Mouse (Mus musculus) intestine, postnatal 0 days (tissue): Measurements from ENCODE around the gene Rhox3a. TPM values are rescaled to one million over a fixed set of nuclear protein-coding genes. Genes with fewer than 3 reads are reported as not detected.
"Not testable (repeated sequence)": the region's sequence is repeated elsewhere in the genome, so short reads cannot be mapped to it uniquely, and the experiment has no call there.

Experiments used
- ATAC-seq: fragments of 200-750 bp; cut with Nextera tagmentation; 2 replicates; pipeline ENCODE4 v1.8.0; 2017; ENCODE audit warnings: mild to moderate bottlenecking, moderate TSS enrichment, moderate library complexity
- H3K27ac ChIP-seq: fragments of 300-500 bp; sonication (generic); 2 replicates; pipeline ENCODE4 v1.5.1; 2014; ENCODE audit warnings: mild to moderate bottlenecking, low read depth, low read length, moderate library complexity
- H3K27me3 ChIP-seq: fragments of 300-500 bp; sonication (generic); replicated peaks from 2 replicates; pipeline ENCODE4 v1.6.1; 2014; ENCODE audit warnings: low read length, mixed read lengths; ENCODE audit not compliant: control insufficient read depth, insufficient read depth
- H3K36me3 ChIP-seq: fragments of 300-500 bp; sonication (generic); 2 replicates; pipeline ENCODE4 v1.6.1; 2014; ENCODE audit warnings: mild to moderate bottlenecking, moderate library complexity; ENCODE audit not compliant: control insufficient read depth, insufficient read depth
- H3K4me1 ChIP-seq: fragments of 300-500 bp; sonication (generic); replicated peaks from 2 replicates; pipeline ENCODE4 v1.6.1; 2014; ENCODE audit warnings: antibody characterized with exemption, low read length, mixed read lengths; ENCODE audit not compliant: control insufficient read depth, insufficient read depth
- H3K4me2 ChIP-seq: fragments of 300-500 bp; sonication (generic); replicated peaks from 2 replicates; pipeline ENCODE4 v1.6.1; 2014; ENCODE audit warnings: low read depth, mild to moderate bottlenecking, moderate library complexity
- H3K4me3 ChIP-seq: fragments of 300-500 bp; sonication (generic); 2 replicates; pipeline ENCODE4 v1.5.1; 2014; ENCODE audit warnings: low read depth, low read length
- H3K9ac ChIP-seq: fragments of 300-500 bp; sonication (generic); 2 replicates; pipeline ENCODE4 v1.6.1; 2014; ENCODE audit warnings: mild to moderate bottlenecking, low read depth, low read length
- H3K9me3 ChIP-seq: fragments of 300-500 bp; sonication (generic); 2 replicates; pipeline ENCODE4 v1.6.1; 2016; ENCODE audit warnings: mixed run types; ENCODE audit not compliant: control insufficient read depth
- CTCF ChIP-seq: sonication (generic); IDR thresholded peaks from 2 replicates; pipeline ENCODE4 v1.5.1; 2016; ENCODE audit warnings: low read depth, mild to moderate bottlenecking, control low read depth, antibody characterized with exemption, moderate library complexity
- WGBS: fragments of 180-500 bp; shearing (Covaris S2); extraction: QIAGEN DNeasy Blood & Tissue Kit; methylation state at CpG from one replicate; pipeline ENCODE4 v1.1.7; 2014; 5-methylcytosine and 5-hydroxymethylcytosine counted together
- polyA plus RNA-seq: library from polyadenylated mRNA; unstranded; fragments of >200 nt; fragmentation: Nextera tagmentation; extraction: Ambion mirVana; gene quantifications from 2 replicates; pipeline ENCODE4 v1.2.1, GENCODE M21; 2015

Gene Rhox3a
- not detected in 2 replicates for polyA plus RNA-seq

GRCm38 (mm10) chrX:37249619-37250018, at the start of gene Rhox3a:
Gene Rhox3a, plus strand, starts transcription at chrX:37249919.
- ATAC-seq, H3K27me3 ChIP-seq, H3K9ac ChIP-seq, H3K4me3 ChIP-seq, H3K4me2 ChIP-seq, H3K27ac ChIP-seq, H3K4me1 ChIP-seq, H3K36me3 ChIP-seq, H3K9me3 ChIP-seq: not testable (repeated sequence)
- 63% methylated on average over 1 of the region's 3 CpGs for WGBS

GRCm38 (mm10) chrX:37210941-37211340, 38.8 kb upstream of the Rhox3a start, which contains the start of gene Gm9:
Gene Gm9, minus strand, starts transcription at chrX:37211041.
- H3K4me2 ChIP-seq = no peak within 1 kb of the TSS
- 84% methylated on average over 10 of the region's 10 CpGs for WGBS
- TF ChIP-seq CTCF = no peak

GRCm38 (mm10) chrX:37222158-37222557, 27.6 kb upstream of the Rhox3a start, which contains the start of gene Rhox1:
Gene Rhox1, minus strand, starts transcription at chrX:37222258.
- H3K4me2 ChIP-seq, H3K4me3 ChIP-seq, H3K4me1 ChIP-seq, H3K9ac ChIP-seq, H3K27ac ChIP-seq, H3K36me3 ChIP-seq, H3K9me3 ChIP-seq, ATAC-seq, H3K27me3 ChIP-seq: not testable (repeated sequence)
- WGBS = 75% methylated on average over 1 of the region's 1 CpGs

More at GRCm38 (mm10) chrX:37210941-37211340, 38.8 kb upstream of the Rhox3a start, which contains the start of gene Gm9:
- Histone ChIP-seq H3K27ac (no peak within 1 kb of the TSS), H3K9ac (no peak within 1 kb of the TSS), H3K4me3 (no peak within 1 kb of the TSS), H3K4me1 (no peaks in the 10 kb centered on the region), H3K36me3 (no peaks in the 10 kb centered on the region), H3K9me3 (no peaks in the 10 kb centered on the region), H3K27me3 (no peaks in the 10 kb centered on the region)
- no peak for ATAC-seq

GRCm38 (mm10) chrX:37244676-37245075, 5.0 kb upstream of the Rhox3a start, which contains the start of gene Rhox2a:
Gene Rhox2a, plus strand, starts transcription at chrX:37244976.
- not testable (repeated sequence) for H3K27me3 ChIP-seq, ATAC-seq, H3K36me3 ChIP-seq, H3K4me1 ChIP-seq, H3K4me2 ChIP-seq, H3K4me3 ChIP-seq, H3K9ac ChIP-seq, H3K9me3 ChIP-seq, H3K27ac ChIP-seq
- no CpG with 5 or more reads among the region's 9 CpGs for WGBS

GRCm38 (mm10) chrX:37265038-37265437, 15.3 kb downstream of the Rhox3a start, which contains the start of gene Rhox4a:
Gene Rhox4a, plus strand, starts transcription at chrX:37265338.
- not testable (repeated sequence) for H3K27ac ChIP-seq, H3K36me3 ChIP-seq, H3K4me1 ChIP-seq, H3K9me3 ChIP-seq, H3K4me2 ChIP-seq, H3K9ac ChIP-seq, H3K4me3 ChIP-seq, ATAC-seq, H3K27me3 ChIP-seq
- 93% methylated on average over 10 of the region's 19 CpGs for whole genome bisulfite sequencing

Other genes starting within 250 kb of the Rhox3a start
- not detected in 2 replicates for gene Sowahd, start 201.1 kb upstream of the Rhox3a start, polyA plus RNA-seq
- 425 and 450 TPM in 2 replicates for gene Rpl39, start 164.5 kb upstream of the Rhox3a start, polyA plus RNA-seq
- 9.6 and 11.4 TPM in 2 replicates for gene Upf3b, start 139.6 kb upstream of the Rhox3a start, polyA plus RNA-seq
- 9.1 and 11.6 TPM in 2 replicates for gene Nkap, start 123.1 kb upstream of the Rhox3a start, polyA plus RNA-seq
- 0.10 TPM in 1 of 2 replicates, not detected in the other for gene Akap14, start 81.1 kb upstream of the Rhox3a start, polyA plus RNA-seq
- gene Ndufa1, start 58.8 kb upstream of the Rhox3a start, polyA plus RNA-seq = 676 and 731 TPM in 2 replicates
- 6.1 and 7.1 TPM in 2 replicates for gene Rnf113a1, start 58.7 kb upstream of the Rhox3a start, polyA plus RNA-seq
- gene Gm9, start 38.9 kb upstream of the Rhox3a start, polyA plus RNA-seq = not detected in 2 replicates
- gene Rhox1, start 27.7 kb upstream of the Rhox3a start, polyA plus RNA-seq = not detected in 2 replicates
- not detected in 2 replicates for gene Rhox2a, start 4.9 kb upstream of the Rhox3a start, polyA plus RNA-seq
- gene Rhox4a, start 15.4 kb downstream of the Rhox3a start, polyA plus RNA-seq = not detected in 2 replicates
- gene Rhox3a2, start 130.1 kb downstream of the Rhox3a start, polyA plus RNA-seq = not detected in 2 replicates
- not detected in 2 replicates for gene Rhox4a2, start 140.9 kb downstream of the Rhox3a start, polyA plus RNA-seq
- gene Rhox2b, start 162.1 kb downstream of the Rhox3a start, polyA plus RNA-seq = not detected in 2 replicates
- gene Rhox4b, start 182.6 kb downstream of the Rhox3a start, polyA plus RNA-seq = not detected in 2 replicates
- gene Rhox2c, start 203.8 kb downstream of the Rhox3a start, polyA plus RNA-seq = not detected in 2 replicates
- not detected in 2 replicates for gene Rhox3c, start 208.7 kb downstream of the Rhox3a start, polyA plus RNA-seq
- not detected in 2 replicates for gene Rhox4c, start 230.4 kb downstream of the Rhox3a start, polyA plus RNA-seq
- gene Rhox2d, start 243.5 kb downstream of the Rhox3a start, polyA plus RNA-seq = not detected in 2 replicates